Mouse (Mus musculus) forebrain, postnatal 0 days (tissue): ENCODE data around the gene Akap13. TPM values are rescaled to one million over a fixed set of nuclear protein-coding genes. Genes with fewer than 3 reads are reported as not detected.

Source experiments
- ATAC-seq: fragments of 200-750 bp; cut with Nextera tagmentation; 2 replicates; pipeline ENCODE4 v1.8.0; 2017; ENCODE audit warnings: mild to moderate bottlenecking, moderate library complexity
- DNase-seq: peaks from one replicate; pipeline ENCODE4 v3.0.0-alpha.2; 2015
- H3K27ac ChIP-seq: fragments of 300-500 bp; sonication (generic); 2 replicates; pipeline ENCODE4 v1.5.1; 2014; ENCODE audit warnings: low read depth, mild to moderate bottlenecking, antibody characterized with exemption, low read length, moderate library complexity, mixed read lengths
- H3K27me3 ChIP-seq: fragments of 300-500 bp; sonication (generic); 2 replicates; pipeline ENCODE4 v1.6.1; 2014; ENCODE audit warnings: mild to moderate bottlenecking, low read length, mixed read lengths; ENCODE audit not compliant: insufficient read depth
- H3K36me3 ChIP-seq: fragments of 300-500 bp; sonication (generic); 2 replicates; pipeline ENCODE4 v1.6.1; 2014; ENCODE audit warnings: mild to moderate bottlenecking, moderate library complexity; ENCODE audit not compliant: insufficient read depth
- H3K4me1 ChIP-seq: fragments of 300-500 bp; sonication (generic); 2 replicates; pipeline ENCODE4 v1.6.1; 2014; ENCODE audit warnings: antibody characterized with exemption; ENCODE audit not compliant: insufficient read depth
- H3K4me2 ChIP-seq: fragments of 300-500 bp; sonication (generic); 2 replicates; pipeline ENCODE4 v1.6.1; 2014; ENCODE audit warnings: low read depth, mild to moderate bottlenecking, moderate library complexity
- H3K4me3 ChIP-seq: fragments of 300-500 bp; sonication (generic); 2 replicates; pipeline ENCODE4 v1.5.1; 2014; ENCODE audit warnings: low read depth, low read length, mixed read lengths
- H3K9ac ChIP-seq: fragments of 300-500 bp; sonication (generic); 2 replicates; pipeline ENCODE4 v1.6.1; 2014; ENCODE audit warnings: mild to moderate bottlenecking
- H3K9me3 ChIP-seq: fragments of 300-500 bp; sonication (generic); 2 replicates; pipeline ENCODE4 v1.6.1; 2016; ENCODE audit warnings: low read length
- CTCF ChIP-seq: sonication (generic); IDR thresholded peaks from 2 replicates; pipeline ENCODE4 v1.5.1; 2016; ENCODE audit warnings: antibody characterized with exemption, control low read depth, low read depth
- WGBS: fragments of 180-500 bp; shearing (Covaris S2); extraction: QIAGEN DNeasy Blood & Tissue Kit; methylation state at CpG from one replicate; pipeline ENCODE4 v1.1.7; 2014; 5-methylcytosine and 5-hydroxymethylcytosine counted together
- polyA plus RNA-seq: library from polyadenylated mRNA; unstranded; fragments of >200 nt; fragmentation: Nextera tagmentation; extraction: Ambion mirVana; gene quantifications from 2 replicates; pipeline ENCODE4 v1.2.1, GENCODE M21; 2015
- total RNA-seq: library from RNA; depleted of rRNA; stranded (reverse); fragments of >200 nt; gene quantifications from 2 replicates; pipeline ENCODE4 v1.2.3, GENCODE M21; 2014

The Akap13 gene
- total and polyA plus RNA-seq, 2 experiments from 2014 or later: 9.1 to 16.2 TPM

DNA sequence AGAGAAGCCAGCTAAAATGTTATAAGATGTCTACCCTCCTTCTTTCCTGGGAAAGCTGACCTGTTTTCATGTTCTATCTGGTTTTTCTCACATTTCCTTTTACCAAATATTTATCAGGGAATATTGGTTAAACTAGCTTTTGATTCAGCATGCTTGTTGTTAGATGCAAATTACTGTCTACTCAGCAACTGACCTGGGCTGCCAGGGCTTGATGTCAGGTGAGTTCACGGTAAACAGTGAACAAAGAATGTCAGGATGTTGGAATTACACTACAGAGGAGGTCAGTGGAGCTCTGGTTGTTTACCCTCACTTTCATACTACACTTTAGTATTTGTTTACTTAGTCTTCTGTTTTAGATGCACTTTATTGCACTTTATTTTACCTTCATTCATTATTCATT is 5.0 kb downstream of the Akap13 start:
- no peak overlapping the region for H3K4me2 ChIP-seq
- WGBS: 66% methylated on average over 1 of the region's 1 CpGs
- no peak overlapping the region for H3K9ac ChIP-seq
- H3K4me1 ChIP-seq: 0 out of 2 replicates have a peak, but pooled peaks cover 5% of the 10 kb centered on the region
- no peak overlapping the region for H3K4me3 ChIP-seq
- no peak for DNase-seq
- H3K9me3 ChIP-seq: no peaks in the 10 kb centered on the region
- H3K27ac ChIP-seq: no peak overlapping the region
- no peaks in the 10 kb centered on the region for H3K27me3 ChIP-seq
- no peaks in the 10 kb centered on the region for H3K36me3 ChIP-seq
- no peak for ATAC-seq
- no peak for TF ChIP-seq CTCF

DNA sequence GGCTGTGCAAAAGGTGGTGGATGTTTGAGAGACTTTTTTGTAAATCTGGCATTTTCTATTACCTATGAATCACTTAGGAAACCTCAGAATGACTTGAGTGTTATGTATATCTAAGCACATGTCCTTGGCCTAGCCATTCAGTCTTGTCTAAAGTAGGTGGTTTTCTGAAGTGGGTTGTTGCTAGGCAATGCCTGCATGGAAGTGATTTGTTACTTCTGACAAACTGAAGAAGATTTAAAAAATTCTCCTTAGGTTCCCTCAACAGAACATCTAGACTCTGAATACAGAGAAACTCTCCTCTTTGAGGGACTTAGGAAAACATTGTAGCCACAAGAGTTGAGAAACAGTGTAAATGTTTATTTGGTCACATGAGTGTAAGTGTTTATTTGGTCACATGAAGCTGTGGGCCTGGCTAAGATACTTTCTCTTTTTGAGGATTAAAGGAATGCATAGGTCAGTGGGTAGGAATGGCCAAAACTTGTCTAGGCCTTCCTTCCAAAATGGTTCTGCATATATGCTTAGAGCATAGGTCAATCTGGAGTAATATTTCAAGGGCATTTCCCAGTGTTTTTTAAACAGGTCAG is 8.3 kb downstream of the Akap13 start:
- H3K4me2 ChIP-seq: no peak overlapping the region
- TF ChIP-seq CTCF: no peak
- H3K4me1 ChIP-seq: no peaks in the 10 kb centered on the region
- no peaks in the 10 kb centered on the region for H3K36me3 ChIP-seq
- no peak overlapping the region for H3K9ac ChIP-seq
- DNase-seq (no peak), ATAC-seq (no peak)
- H3K27ac ChIP-seq: no peak overlapping the region
- H3K27me3 ChIP-seq: no peaks in the 10 kb centered on the region
- H3K4me3 ChIP-seq: no peak overlapping the region
- H3K9me3 ChIP-seq: no peaks in the 10 kb centered on the region

GRCm38 (mm10) chr7:75467791-75468190 is 12.5 kb downstream of the Akap13 start:
- no peak for TF ChIP-seq CTCF
- 66% methylated on average over 7 of the region's 7 CpGs for WGBS
- Histone ChIP-seq H3K27ac (no peak overlapping the region), H3K36me3 (no peaks in the 10 kb centered on the region), H3K4me1 (0 out of 2 replicates have a peak, but pooled peaks cover 3% of the 10 kb centered on the region), H3K4me2 (no peak overlapping the region), H3K27me3 (no peaks in the 10 kb centered on the region), H3K9me3 (no peaks in the 10 kb centered on the region), H3K9ac (no peak overlapping the region), H3K4me3 (no peak overlapping the region)
- no peak for DNase-seq
- no peak for ATAC-seq

GRCm38 (mm10) chr7:75470318-75470925 is 15.1 kb downstream of the Akap13 start:
- Histone ChIP-seq H3K9ac (no peak overlapping the region), H3K27me3 (no peaks in the 10 kb centered on the region), H3K9me3 (no peaks in the 10 kb centered on the region), H3K4me3 (no peak overlapping the region), H3K4me2 (no peak overlapping the region), H3K27ac (no peak overlapping the region), H3K36me3 (no peaks in the 10 kb centered on the region), H3K4me1 (peaks cover 5% of the 10 kb centered on the region; the same call in 1 of the 2 replicates)
- no peak for TF ChIP-seq CTCF
- no peak for DNase-seq
- WGBS: 31% methylated on average over 7 of the region's 7 CpGs
- ATAC-seq: no peak

DNA sequence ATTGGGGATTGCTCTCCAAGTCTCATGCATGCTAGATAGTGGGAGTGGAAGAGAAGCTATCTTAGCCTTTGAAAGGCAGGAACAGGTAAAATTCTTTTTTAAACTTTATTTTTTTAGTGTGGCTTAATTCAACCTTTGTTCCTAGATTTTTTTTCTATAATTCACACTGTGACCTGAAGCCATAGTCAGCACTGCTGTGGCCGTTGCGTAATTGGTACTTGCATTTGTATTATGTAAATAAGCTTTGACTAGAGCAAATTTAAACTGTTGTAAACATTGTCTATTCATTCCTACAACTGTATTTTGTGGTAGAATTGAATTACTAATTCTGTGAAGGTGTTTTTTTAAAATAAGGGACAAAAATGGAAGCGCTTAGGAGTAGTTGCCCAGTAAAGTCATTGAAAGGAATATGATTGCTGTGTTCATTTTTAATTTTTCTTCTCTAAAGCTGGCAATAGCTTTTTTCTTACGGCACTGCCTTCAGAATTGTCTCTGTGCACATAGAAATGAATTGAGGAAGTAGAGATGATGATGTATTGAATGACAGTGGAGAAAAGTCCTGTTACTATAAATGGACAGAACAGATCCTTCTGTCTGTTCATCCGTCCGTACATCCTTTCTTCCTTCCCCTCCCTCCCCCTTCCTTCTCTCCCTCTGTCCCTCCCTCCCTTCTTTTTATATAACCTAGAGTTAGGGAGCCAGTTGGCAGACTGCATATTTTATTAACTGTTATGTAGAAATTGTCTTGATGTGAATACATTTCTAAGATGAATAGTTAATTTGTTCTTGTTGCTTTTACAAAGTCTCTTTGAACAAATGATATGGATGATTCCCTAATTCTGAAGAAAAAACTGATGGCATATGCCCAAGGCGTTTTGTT is 17.2 kb downstream of the Akap13 start:
- no peak for ATAC-seq
- no peaks in the 10 kb centered on the region for H3K27me3 ChIP-seq
- H3K9ac ChIP-seq: no peak overlapping the region

GRCm38 (mm10) chr7:75473294-75473693 is 18.0 kb downstream of the Akap13 start:
- H3K27ac ChIP-seq: no peak overlapping the region
- TF ChIP-seq CTCF: no peak
- no peak for ATAC-seq
- H3K36me3 ChIP-seq: no peaks in the 10 kb centered on the region
- WGBS: 57% methylated on average over 1 of the region's 1 CpGs
- no peak for DNase-seq
- H3K27me3 ChIP-seq: no peaks in the 10 kb centered on the region
- H3K4me3 ChIP-seq: no peak overlapping the region
- no peak overlapping the region for H3K4me2 ChIP-seq
- H3K4me1 ChIP-seq: peaks cover 5% of the 10 kb centered on the region; the same call in 1 of the 2 replicates
- no peaks in the 10 kb centered on the region for H3K9me3 ChIP-seq
- H3K9ac ChIP-seq: no peak overlapping the region

More for the DNA sequence above, 17.2 kb downstream of the Akap13 start:
- H3K4me2 ChIP-seq: no peak overlapping the region
- no peak overlapping the region for H3K4me3 ChIP-seq
- H3K27ac ChIP-seq: no peak overlapping the region
- WGBS: 56% methylated on average over 7 of the region's 7 CpGs
- no peaks in the 10 kb centered on the region for H3K36me3 ChIP-seq
- H3K4me1 ChIP-seq: peaks cover 5% of the 10 kb centered on the region; the same call in 1 of the 2 replicates
- no peak for TF ChIP-seq CTCF
- DNase-seq: no peak
- no peaks in the 10 kb centered on the region for H3K9me3 ChIP-seq

DNA sequence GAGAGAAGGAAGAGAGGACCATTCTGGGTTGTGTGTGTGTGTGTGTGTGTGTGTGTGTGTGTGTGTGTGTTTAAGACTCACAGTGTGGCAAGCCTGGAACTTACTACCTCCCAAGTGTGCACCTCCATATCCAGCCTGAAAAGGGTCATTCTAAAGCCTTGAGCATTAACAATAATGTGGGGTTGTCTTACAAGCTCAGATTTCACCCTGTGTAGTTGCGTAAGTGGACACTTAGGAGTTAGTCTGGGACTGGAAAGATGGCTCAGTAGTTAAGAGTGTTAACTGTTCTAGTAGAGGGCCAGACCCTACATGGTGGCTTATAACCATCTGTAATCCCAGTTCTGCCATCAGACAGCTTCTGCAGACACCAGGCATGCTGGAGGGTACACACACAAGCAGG is 18.7 kb downstream of the Akap13 start:
- WGBS: 98% methylated on average over 1 of the region's 1 CpGs
- TF ChIP-seq CTCF: no peak
- no peak for ATAC-seq

More for the DNA sequence above, 18.7 kb downstream of the Akap13 start:
- DNase-seq: no peak
- H3K27me3 ChIP-seq: no peaks in the 10 kb centered on the region
- H3K9ac ChIP-seq: no peak overlapping the region
- no peaks in the 10 kb centered on the region for H3K36me3 ChIP-seq
- H3K27ac ChIP-seq: no peak overlapping the region
- H3K4me3 ChIP-seq: no peak overlapping the region
- peaks cover 5% of the 10 kb centered on the region; the same call in 1 of the 2 replicates for H3K4me1 ChIP-seq
- H3K4me2 ChIP-seq: no peak overlapping the region
- no peaks in the 10 kb centered on the region for H3K9me3 ChIP-seq
